Mouse (Mus musculus): Measurements from ENCODE around the gene Bub1b. TPM values are rescaled to one million over a fixed set of nuclear protein-coding genes. Genes with fewer than 3 reads are reported as not detected.

Bub1b gene
- total RNA-seq, 1 experiment: 115 TPM

DNA sequence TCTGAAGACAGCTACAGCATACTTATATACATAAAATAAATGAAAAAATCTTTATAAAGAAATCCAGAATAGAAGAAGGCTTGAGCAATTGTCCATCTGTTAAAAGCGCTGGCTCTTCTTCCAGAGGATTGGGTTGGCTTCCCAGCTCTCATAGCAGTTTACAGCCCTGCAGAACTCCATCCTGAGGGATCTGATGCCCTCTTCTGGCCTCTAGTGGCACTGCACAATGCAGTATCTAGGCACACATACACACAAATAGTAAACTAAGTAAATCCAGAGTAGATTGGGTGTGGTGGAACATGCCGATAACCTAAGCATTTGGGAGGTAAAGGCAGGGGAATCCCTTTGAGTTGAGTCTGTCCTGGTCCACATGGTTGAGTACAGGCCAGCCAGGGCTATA lies 8.0 kb downstream of the Bub1b start:
- Histone ChIP-seq H3K27ac (ENCODE audit: insufficient read depth, low read depth, low read length, poor library complexity, severe bottlenecking) (no peak overlapping the region), H3K4me1 (ENCODE audit: control insufficient read depth in 2 of 2, insufficient read depth in 2 of 2, low read length in 2 of 2, poor library complexity in 1 of 2) (peaks cover 0 to 5% of the 10 kb centered on the region in 2 experiments; a peak in 2 of 4 replicates), H3K9me3 (ENCODE audit: control insufficient read depth, insufficient read depth, low read depth, low read length) (no peaks in the 10 kb centered on the region), H3K9ac (ENCODE audit: insufficient read depth, low read depth, low read length, poor library complexity, severe bottlenecking) (no peak overlapping the region), H3K36me3 (ENCODE audit: control insufficient read depth, insufficient read depth, low read length, poor library complexity, severe bottlenecking) (peaks cover 42% of the 10 kb centered on the region), H3K4me3 (ENCODE audit: insufficient read depth in 1 of 2, low read depth in 1 of 2, low read length in 2 of 2, poor library complexity in 1 of 2, severe bottlenecking in 1 of 2) (no peak overlapping the region)
- peak; percentile 74; the same call in 1 of the 2 replicates for TF ChIP-seq ZC3H11A (IDR thresholded peaks at IDR 0.05; ENCODE audit: borderline replicate concordance, low read depth, low read length)
- no peak for TF ChIP-seq MAFK (IDR thresholded peaks at IDR 0.05; ENCODE audit: insufficient read depth, low read depth, low read length)
- no peak for TF ChIP-seq CHD2 (IDR thresholded peaks at IDR 0.05; ENCODE audit: low read depth, low read length)
- TF ChIP-seq ZNF384 (IDR thresholded peaks at IDR 0.05; ENCODE audit: low read depth, low read length): no peak
- no peak for TF ChIP-seq HCFC1 (IDR thresholded peaks at IDR 0.05; ENCODE audit: borderline replicate concordance, insufficient read depth, low read length)
- peak; percentile 45 for DNase-seq (ENCODE audit: low read depth, low spot score)
- in situ Hi-C loops (cut with MboI; ENCODE audit: low sequenced_read_pairs in 2 of 2, unreplicated experiment in 2 of 2): loop anchor here in 1 of 2 experiments (5.0 kb wide), 1 partner anchor 119 kb away; no protein-coding TSS in a partner anchor

DNA sequence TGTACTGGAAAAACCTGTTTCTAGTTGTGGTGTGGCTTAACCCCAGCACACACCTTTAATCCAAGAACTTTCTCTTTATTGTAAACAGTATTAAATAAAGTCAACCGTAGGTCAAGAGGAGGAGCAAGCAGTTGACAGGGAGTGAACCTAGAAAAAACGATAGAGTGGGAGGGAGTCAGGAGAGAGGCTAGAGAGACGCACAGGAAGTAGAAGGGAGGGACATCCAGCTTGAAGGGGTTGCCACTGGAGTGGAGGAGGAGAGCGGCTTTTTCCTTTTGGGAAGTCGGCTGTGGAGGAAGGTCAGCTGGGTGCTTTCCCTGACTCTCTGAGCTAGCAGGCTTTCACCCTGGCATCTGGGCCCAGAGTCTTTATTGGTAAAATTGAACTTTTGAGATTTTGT lies 9.0 kb downstream of the Bub1b start:
- Histone ChIP-seq H3K9me3 (ENCODE audit: control insufficient read depth, insufficient read depth, low read depth, low read length) (no peaks in the 10 kb centered on the region), H3K4me3 (ENCODE audit: insufficient read depth in 1 of 2, low read depth in 1 of 2, low read length in 2 of 2, poor library complexity in 1 of 2, severe bottlenecking in 1 of 2) (no peak overlapping the region), H3K36me3 (ENCODE audit: control insufficient read depth, insufficient read depth, low read length, poor library complexity, severe bottlenecking) (peaks cover 35% of the 10 kb centered on the region), H3K9ac (ENCODE audit: insufficient read depth, low read depth, low read length, poor library complexity, severe bottlenecking) (no peak overlapping the region), H3K27ac (ENCODE audit: insufficient read depth, low read depth, low read length, poor library complexity, severe bottlenecking) (no peak overlapping the region), H3K4me1 (ENCODE audit: control insufficient read depth in 2 of 2, insufficient read depth in 2 of 2, low read length in 2 of 2, poor library complexity in 1 of 2) (0 out of 4 replicates have a peak, but pooled peaks cover 0 to under 1% of the 10 kb centered on the region in 2 experiments)
- TF ChIP-seq CHD2 (IDR thresholded peaks at IDR 0.05; ENCODE audit: low read depth, low read length) (no peak), MAFK (IDR thresholded peaks at IDR 0.05; ENCODE audit: insufficient read depth, low read depth, low read length) (no peak), ZC3H11A (IDR thresholded peaks at IDR 0.05; ENCODE audit: borderline replicate concordance, low read depth, low read length) (no peak), ZNF384 (IDR thresholded peaks at IDR 0.05; ENCODE audit: low read depth, low read length) (no peak), HCFC1 (IDR thresholded peaks at IDR 0.05; ENCODE audit: borderline replicate concordance, insufficient read depth, low read length) (no peak)
- in situ Hi-C loops (cut with MboI; ENCODE audit: low sequenced_read_pairs in 2 of 2, unreplicated experiment in 2 of 2): loop anchor here in 1 of 2 experiments (5.0 kb wide), 1 partner anchor 120 kb away; no protein-coding TSS in a partner anchor
- no peak for DNase-seq (ENCODE audit: low read depth, low spot score)

DNA sequence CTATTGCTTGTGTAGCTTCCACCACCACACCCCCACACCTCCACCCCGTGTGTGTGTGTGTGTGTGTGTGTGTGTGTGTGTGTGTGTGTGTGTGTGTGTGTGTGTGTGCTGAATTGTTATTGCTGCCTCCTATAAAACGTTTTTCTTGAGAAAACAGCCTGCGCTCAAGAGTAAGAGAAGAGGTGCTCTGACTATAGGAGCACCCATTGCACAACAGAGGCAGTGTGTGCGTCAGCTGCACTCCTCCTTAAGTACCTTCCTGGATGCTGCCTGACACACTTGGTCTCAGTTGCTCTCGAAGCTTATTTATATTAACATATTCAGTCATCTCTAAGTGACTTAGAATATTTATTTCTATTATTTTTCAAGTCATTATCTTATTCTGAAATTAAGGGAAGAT lies 20.0 kb downstream of the Bub1b start:
- in situ Hi-C loops (cut with MboI; ENCODE audit: low sequenced_read_pairs in 2 of 2, unreplicated experiment in 2 of 2): loop anchor here in 1 of 2 experiments (10.0 kb wide), 1 partner anchor 133 kb away; no protein-coding TSS in a partner anchor
- Histone ChIP-seq H3K9me3 (ENCODE audit: control insufficient read depth, insufficient read depth, low read depth, low read length) (no peaks in the 10 kb centered on the region), H3K36me3 (ENCODE audit: control insufficient read depth, insufficient read depth, low read length, poor library complexity, severe bottlenecking) (peaks cover 52% of the 10 kb centered on the region), H3K9ac (ENCODE audit: insufficient read depth, low read depth, low read length, poor library complexity, severe bottlenecking) (no peak overlapping the region), H3K27ac (ENCODE audit: insufficient read depth, low read depth, low read length, poor library complexity, severe bottlenecking) (no peak overlapping the region), H3K4me3 (ENCODE audit: insufficient read depth in 1 of 2, low read depth in 1 of 2, low read length in 2 of 2, poor library complexity in 1 of 2, severe bottlenecking in 1 of 2) (no peak overlapping the region), H3K4me1 (ENCODE audit: control insufficient read depth in 2 of 2, insufficient read depth in 2 of 2, low read length in 2 of 2, poor library complexity in 1 of 2) (peaks cover 3 to 5% of the 10 kb centered on the region in 2 experiments; a peak in 1 of 4 replicates)
- TF ChIP-seq ZNF384 (IDR thresholded peaks at IDR 0.05; ENCODE audit: low read depth, low read length) (no peak), CHD2 (IDR thresholded peaks at IDR 0.05; ENCODE audit: low read depth, low read length) (no peak)
- DNase-seq (ENCODE audit: low read depth, low spot score): no peak

DNA sequence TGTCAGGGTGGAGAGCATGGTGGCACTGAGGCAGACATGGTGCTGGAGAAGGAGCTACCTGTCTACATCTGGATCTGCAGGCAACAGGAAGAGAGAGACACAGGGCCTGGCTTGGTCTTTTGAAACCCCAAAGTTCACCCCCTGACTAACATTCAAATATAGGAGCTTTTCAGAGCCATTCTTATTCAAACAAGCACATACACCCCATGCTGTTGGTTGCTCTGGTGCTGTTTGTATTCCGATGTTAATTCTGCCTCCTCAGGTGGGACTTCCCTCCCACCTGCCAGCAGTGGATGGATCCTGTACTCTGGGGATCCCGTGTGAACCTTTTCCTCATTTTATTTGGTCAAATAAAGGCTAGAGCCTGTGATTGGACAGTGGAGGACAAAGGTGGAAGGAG lies 22.1 kb downstream of the Bub1b start:
- in situ Hi-C loops (cut with MboI; ENCODE audit: low sequenced_read_pairs in 2 of 2, unreplicated experiment in 2 of 2): no loop called here
- DNase-seq (ENCODE audit: low read depth, low spot score): no peak
- Histone ChIP-seq H3K9ac (ENCODE audit: insufficient read depth, low read depth, low read length, poor library complexity, severe bottlenecking) (no peak overlapping the region), H3K4me3 (ENCODE audit: insufficient read depth in 1 of 2, low read depth in 1 of 2, low read length in 2 of 2, poor library complexity in 1 of 2, severe bottlenecking in 1 of 2) (no peak overlapping the region), H3K4me1 (ENCODE audit: control insufficient read depth in 2 of 2, insufficient read depth in 2 of 2, low read length in 2 of 2, poor library complexity in 1 of 2) (peaks cover 3 to 5% of the 10 kb centered on the region in 2 experiments; a peak in 1 of 4 replicates), H3K36me3 (ENCODE audit: control insufficient read depth, insufficient read depth, low read length, poor library complexity, severe bottlenecking) (peaks cover 50% of the 10 kb centered on the region), H3K27ac (ENCODE audit: insufficient read depth, low read depth, low read length, poor library complexity, severe bottlenecking) (no peak overlapping the region; the same call in 1 of the 2 replicates), H3K9me3 (ENCODE audit: control insufficient read depth, insufficient read depth, low read depth, low read length) (no peaks in the 10 kb centered on the region)
- TF ChIP-seq HCFC1 (IDR thresholded peaks at IDR 0.05; ENCODE audit: borderline replicate concordance, insufficient read depth, low read length) (no peak), CHD2 (IDR thresholded peaks at IDR 0.05; ENCODE audit: low read depth, low read length) (no peak), ZNF384 (IDR thresholded peaks at IDR 0.05; ENCODE audit: low read depth, low read length) (no peak), MAFK (IDR thresholded peaks at IDR 0.05; ENCODE audit: insufficient read depth, low read depth, low read length) (no peak), ZC3H11A (IDR thresholded peaks at IDR 0.05; ENCODE audit: borderline replicate concordance, low read depth, low read length) (no peak)

DNA sequence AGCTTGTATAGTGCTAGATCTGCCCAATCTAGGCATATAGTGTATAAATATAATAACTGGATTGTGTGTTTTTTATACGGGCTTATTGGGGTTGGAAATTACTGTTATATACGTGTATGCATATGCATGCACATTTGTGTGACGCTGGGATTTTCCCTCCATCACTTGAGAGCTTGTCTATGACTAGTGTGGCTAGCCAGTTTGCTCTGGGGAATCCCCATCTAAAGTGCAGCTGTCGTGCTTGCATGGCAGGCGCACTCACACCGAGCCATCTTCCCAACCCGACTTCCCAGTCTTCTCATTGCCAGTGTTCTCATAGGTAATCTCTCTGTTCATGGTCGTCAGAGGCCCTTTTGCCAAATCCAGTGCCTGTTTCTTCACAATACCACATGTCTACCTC lies 22.6 kb downstream of the Bub1b start:
- Histone ChIP-seq H3K36me3 (ENCODE audit: control insufficient read depth, insufficient read depth, low read length, poor library complexity, severe bottlenecking) (peaks cover 45% of the 10 kb centered on the region), H3K9ac (ENCODE audit: insufficient read depth, low read depth, low read length, poor library complexity, severe bottlenecking) (no peak overlapping the region), H3K9me3 (ENCODE audit: control insufficient read depth, insufficient read depth, low read depth, low read length) (no peaks in the 10 kb centered on the region), H3K27ac (ENCODE audit: insufficient read depth, low read depth, low read length, poor library complexity, severe bottlenecking) (no peak overlapping the region), H3K4me3 (ENCODE audit: insufficient read depth in 1 of 2, low read depth in 1 of 2, low read length in 2 of 2, poor library complexity in 1 of 2, severe bottlenecking in 1 of 2) (no peak overlapping the region), H3K4me1 (ENCODE audit: control insufficient read depth in 2 of 2, insufficient read depth in 2 of 2, low read length in 2 of 2, poor library complexity in 1 of 2) (peaks cover 3 to 5% of the 10 kb centered on the region in 2 experiments; a peak in 1 of 4 replicates)
- DNase-seq (ENCODE audit: low read depth, low spot score): no peak
- TF ChIP-seq ZNF384 (IDR thresholded peaks at IDR 0.05; ENCODE audit: low read depth, low read length): no peak
- no peak for TF ChIP-seq CHD2 (IDR thresholded peaks at IDR 0.05; ENCODE audit: low read depth, low read length)
- no peak for TF ChIP-seq ZC3H11A (IDR thresholded peaks at IDR 0.05; ENCODE audit: borderline replicate concordance, low read depth, low read length)
- no peak for TF ChIP-seq MAFK (IDR thresholded peaks at IDR 0.05; ENCODE audit: insufficient read depth, low read depth, low read length)
- no peak for TF ChIP-seq HCFC1 (IDR thresholded peaks at IDR 0.05; ENCODE audit: borderline replicate concordance, insufficient read depth, low read length)
- in situ Hi-C loops (cut with MboI; ENCODE audit: low sequenced_read_pairs in 2 of 2, unreplicated experiment in 2 of 2): no loop called here
